Mouse (Mus musculus): Measurements from ENCODE around the gene Adcy1.

DNA sequence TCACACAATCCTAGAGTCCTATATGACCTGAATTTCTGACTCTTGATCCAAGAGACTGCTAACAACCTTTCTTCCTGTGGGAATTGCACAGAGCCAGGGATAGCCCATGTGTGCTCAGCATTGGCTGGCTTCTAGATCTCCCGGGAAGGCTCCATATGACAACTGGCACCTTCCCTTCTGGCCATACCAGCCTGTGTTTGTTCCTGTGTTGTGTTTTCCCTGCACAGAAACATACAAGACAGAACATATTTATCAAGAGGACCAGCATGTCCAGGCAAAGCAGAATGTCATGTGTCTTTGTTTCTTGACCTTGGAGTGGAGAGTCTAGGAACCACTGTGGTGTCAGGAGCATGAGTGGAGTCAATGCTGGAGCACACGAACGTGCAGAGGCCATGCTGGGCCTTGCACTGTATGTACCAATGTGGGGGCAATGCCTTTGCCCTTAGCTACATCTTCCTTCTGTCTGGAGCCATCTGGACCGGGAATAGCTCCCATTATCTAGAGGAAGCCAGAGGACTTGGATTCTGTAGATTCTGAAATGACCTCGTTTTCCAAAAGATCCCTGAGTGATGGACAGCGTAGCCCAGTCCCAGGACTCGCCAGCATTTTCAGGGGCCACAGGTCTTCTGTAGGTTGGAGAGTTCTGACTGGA lies 69.6 kb downstream of the Adcy1 start:
- TF ChIP-seq POLR2A (IDR thresholded peaks at IDR 0.05; ENCODE audit: insufficient read depth, low read depth, low read length) (no peak), CTCF (IDR thresholded peaks at IDR 0.05; ENCODE audit: insufficient read depth, low read depth, low read length) (no peak)
